Mouse (Mus musculus): Measurements from ENCODE around the gene Isg15. TPM values are rescaled to one million over a fixed set of nuclear protein-coding genes. Genes with fewer than 3 reads are reported as not detected.

Gene Isg15
- polyA plus RNA-seq, 1 experiment from 2014 or later, result 1.2 TPM

GRCm38 (mm10) chr4:156185950-156186850, 14.4 kb downstream of the Isg15 start:
- WGBS, result 11% methylated on average over 30 of the region's 31 CpGs
- H3K27me3 ChIP-seq (replicated peaks; ENCODE audit: control insufficient read depth, insufficient read depth, low read length), result no peaks in the 10 kb centered on the region
- ATAC-seq (ENCODE audit: low read depth) (peak; percentile 41), DNase-seq (ENCODE audit: low spot score) (peak; percentile 45)
- peak overlapping the region; percentile 54 for H3K27ac ChIP-seq (replicated peaks; ENCODE audit: low read depth, low read length)
- H3K9me3 ChIP-seq (ENCODE audit: control insufficient read depth, low read length), result no peaks in the 10 kb centered on the region
- peaks cover 30% of the 10 kb centered on the region for H3K4me1 ChIP-seq (ENCODE audit: control insufficient read depth, insufficient read depth, low read length)
- H3K36me3 ChIP-seq (ENCODE audit: control insufficient read depth, insufficient read depth, low read length), result peaks cover 36% of the 10 kb centered on the region
- H3K9ac ChIP-seq (ENCODE audit: low read depth, low read length), result peak overlapping the region; percentile 66
- H3K4me2 ChIP-seq (ENCODE audit: low read depth, low read length), result peak overlapping the region; percentile 61
- H3K4me3 ChIP-seq (ENCODE audit: low read depth, low read length), result peak overlapping the region; percentile 37

- peak overlapping the region; percentile 61 for H3K4me2 ChIP-seq (ENCODE audit: low read depth, low read length)
- H3K4me1 ChIP-seq (ENCODE audit: control insufficient read depth, insufficient read depth, low read length), result peaks cover 30% of the 10 kb centered on the region
- H3K4me3 ChIP-seq (ENCODE audit: low read depth, low read length), result peak overlapping the region; percentile 37
- 70% methylated on average over 13 of the region's 13 CpGs for WGBS
- DNase-seq (ENCODE audit: low spot score) (no peak), ATAC-seq (ENCODE audit: low read depth) (no peak)
- H3K36me3 ChIP-seq (ENCODE audit: control insufficient read depth, insufficient read depth, low read length), result peaks cover 36% of the 10 kb centered on the region
- H3K27me3 ChIP-seq (replicated peaks; ENCODE audit: control insufficient read depth, insufficient read depth, low read length), result no peaks in the 10 kb centered on the region
- H3K9ac ChIP-seq (ENCODE audit: low read depth, low read length), result peak overlapping the region; percentile 66
- no peaks in the 10 kb centered on the region for H3K9me3 ChIP-seq (ENCODE audit: control insufficient read depth, low read length)
- H3K27ac ChIP-seq (replicated peaks; ENCODE audit: low read depth, low read length), result peak overlapping the region; percentile 54
Measured at GRCm38 (mm10) chr4:156185456-156185949, 15.1 kb downstream of the Isg15 start.

GRCm38 (mm10) chr4:156184291-156184954, 16.2 kb downstream of the Isg15 start:
- Histone ChIP-seq H3K4me3 (ENCODE audit: low read depth, low read length) (no peak overlapping the region), H3K4me1 (ENCODE audit: control insufficient read depth, insufficient read depth, low read length) (peaks cover 26% of the 10 kb centered on the region), H3K36me3 (ENCODE audit: control insufficient read depth, insufficient read depth, low read length) (peaks cover 35% of the 10 kb centered on the region), H3K9ac (ENCODE audit: low read depth, low read length) (0 out of 2 replicates have a peak overlapping the region, but pooled peaks have one; percentile 25), H3K4me2 (ENCODE audit: low read depth, low read length) (peak overlapping the region; percentile 61), H3K9me3 (ENCODE audit: control insufficient read depth, low read length) (no peaks in the 10 kb centered on the region), H3K27me3 (replicated peaks; ENCODE audit: control insufficient read depth, insufficient read depth, low read length) (no peaks in the 10 kb centered on the region), H3K27ac (replicated peaks; ENCODE audit: low read depth, low read length) (no peak overlapping the region)
- WGBS, result 78% methylated on average over 7 of the region's 7 CpGs
- DNase-seq (ENCODE audit: low spot score) (no peak), ATAC-seq (ENCODE audit: low read depth) (0 out of 2 replicates have a peak, but pooled peaks have one; percentile 14)

- Histone ChIP-seq H3K4me1 (ENCODE audit: control insufficient read depth, insufficient read depth, low read length) (peaks cover 19% of the 10 kb centered on the region), H3K9ac (ENCODE audit: low read depth, low read length) (no peak overlapping the region), H3K36me3 (ENCODE audit: control insufficient read depth, insufficient read depth, low read length) (peaks cover 42% of the 10 kb centered on the region), H3K4me3 (ENCODE audit: low read depth, low read length) (no peak overlapping the region), H3K27me3 (replicated peaks; ENCODE audit: control insufficient read depth, insufficient read depth, low read length) (no peaks in the 10 kb centered on the region), H3K9me3 (ENCODE audit: control insufficient read depth, low read length) (no peaks in the 10 kb centered on the region), H3K27ac (replicated peaks; ENCODE audit: low read depth, low read length) (no peak overlapping the region), H3K4me2 (ENCODE audit: low read depth, low read length) (no peak overlapping the region)
- DNase-seq (ENCODE audit: low spot score) (no peak), ATAC-seq (ENCODE audit: low read depth) (no peak)
- WGBS, result 87% methylated on average over 5 of the region's 5 CpGs
Measured at GRCm38 (mm10) chr4:156183747-156184146, 16.9 kb downstream of the Isg15 start.

GRCm38 (mm10) chr4:156177630-156178029, 23.0 kb downstream of the Isg15 start:
- Histone ChIP-seq H3K9ac (ENCODE audit: low read depth, low read length) (no peak overlapping the region), H3K4me3 (ENCODE audit: low read depth, low read length) (no peak overlapping the region), H3K36me3 (ENCODE audit: control insufficient read depth, insufficient read depth, low read length) (peaks cover 84% of the 10 kb centered on the region), H3K4me1 (ENCODE audit: control insufficient read depth, insufficient read depth, low read length) (no peaks in the 10 kb centered on the region), H3K27me3 (replicated peaks; ENCODE audit: control insufficient read depth, insufficient read depth, low read length) (no peaks in the 10 kb centered on the region), H3K4me2 (ENCODE audit: low read depth, low read length) (no peak overlapping the region), H3K9me3 (ENCODE audit: control insufficient read depth, low read length) (no peaks in the 10 kb centered on the region), H3K27ac (replicated peaks; ENCODE audit: low read depth, low read length) (no peak overlapping the region)
- ATAC-seq (ENCODE audit: low read depth), result no peak
- no peak for DNase-seq (ENCODE audit: low spot score)
- WGBS, result 91% methylated on average over 9 of the region's 9 CpGs

GRCm38 (mm10) chr4:156171828-156172227, 28.8 kb downstream of the Isg15 start:
- H3K9me3 ChIP-seq (ENCODE audit: control insufficient read depth, low read length), result no peaks in the 10 kb centered on the region
- no peaks in the 10 kb centered on the region for H3K27me3 ChIP-seq (replicated peaks; ENCODE audit: control insufficient read depth, insufficient read depth, low read length)
- no peak overlapping the region for H3K4me2 ChIP-seq (ENCODE audit: low read depth, low read length)
- 95% methylated on average over 11 of the region's 11 CpGs for WGBS
- H3K27ac ChIP-seq (replicated peaks; ENCODE audit: low read depth, low read length), result no peak overlapping the region
- H3K4me3 ChIP-seq (ENCODE audit: low read depth, low read length), result no peak overlapping the region
- DNase-seq (ENCODE audit: low spot score) (no peak), ATAC-seq (ENCODE audit: low read depth) (no peak)
- no peak overlapping the region for H3K9ac ChIP-seq (ENCODE audit: low read depth, low read length)
- no peaks in the 10 kb centered on the region for H3K4me1 ChIP-seq (ENCODE audit: control insufficient read depth, insufficient read depth, low read length)
- peaks cover 99% of the 10 kb centered on the region for H3K36me3 ChIP-seq (ENCODE audit: control insufficient read depth, insufficient read depth, low read length)

GRCm38 (mm10) chr4:156169129-156169528, 31.5 kb downstream of the Isg15 start:
- WGBS, result 96% methylated on average over 10 of the region's 10 CpGs
- Histone ChIP-seq H3K9ac (ENCODE audit: low read depth, low read length) (no peak overlapping the region), H3K9me3 (ENCODE audit: control insufficient read depth, low read length) (no peaks in the 10 kb centered on the region), H3K4me3 (ENCODE audit: low read depth, low read length) (no peak overlapping the region), H3K4me2 (ENCODE audit: low read depth, low read length) (no peak overlapping the region), H3K27ac (replicated peaks; ENCODE audit: low read depth, low read length) (no peak overlapping the region), H3K4me1 (ENCODE audit: control insufficient read depth, insufficient read depth, low read length) (no peaks in the 10 kb centered on the region), H3K27me3 (replicated peaks; ENCODE audit: control insufficient read depth, insufficient read depth, low read length) (no peaks in the 10 kb centered on the region), H3K36me3 (ENCODE audit: control insufficient read depth, insufficient read depth, low read length) (peaks cover 99% of the 10 kb centered on the region)
- ATAC-seq (ENCODE audit: low read depth), result no peak
- no peak for DNase-seq (ENCODE audit: low spot score)

GRCm38 (mm10) chr4:156168611-156169010, 32.0 kb downstream of the Isg15 start:
- H3K9me3 ChIP-seq (ENCODE audit: control insufficient read depth, low read length), result no peaks in the 10 kb centered on the region
- peaks cover 99% of the 10 kb centered on the region for H3K36me3 ChIP-seq (ENCODE audit: control insufficient read depth, insufficient read depth, low read length)
- H3K27me3 ChIP-seq (replicated peaks; ENCODE audit: control insufficient read depth, insufficient read depth, low read length), result no peaks in the 10 kb centered on the region
- WGBS, result 90% methylated on average over 8 of the region's 8 CpGs
- DNase-seq (ENCODE audit: low spot score) (no peak), ATAC-seq (ENCODE audit: low read depth) (no peak)
- H3K4me1 ChIP-seq (ENCODE audit: control insufficient read depth, insufficient read depth, low read length), result no peaks in the 10 kb centered on the region
- no peak overlapping the region for H3K9ac ChIP-seq (ENCODE audit: low read depth, low read length)
- no peak overlapping the region for H3K4me3 ChIP-seq (ENCODE audit: low read depth, low read length)
- no peak overlapping the region for H3K4me2 ChIP-seq (ENCODE audit: low read depth, low read length)
- no peak overlapping the region for H3K27ac ChIP-seq (replicated peaks; ENCODE audit: low read depth, low read length)
